Mouse (Mus musculus) lung, postnatal 0 days (tissue): ENCODE measurements around the gene Zfp266. TPM values are rescaled to one million over a fixed set of nuclear protein-coding genes. Genes with fewer than 3 reads are reported as not detected.

Experiments
- ATAC-seq: fragments of 200-750 bp; cut with Nextera tagmentation; 2 replicates; pipeline ENCODE4 v1.8.0; 2017; ENCODE audit warnings: moderate library complexity
- DNase-seq: peaks from one replicate; pipeline ENCODE4 v3.0.0-alpha.2; 2016; ENCODE audit warnings: low spot score
- H3K27ac ChIP-seq: fragments of 300-500 bp; sonication (generic); 2 replicates; pipeline ENCODE4 v1.5.1; 2014; ENCODE audit warnings: antibody characterized with exemption, mild to moderate bottlenecking, low read length, mixed read lengths
- H3K27me3 ChIP-seq: fragments of 300-500 bp; sonication (generic); replicated peaks from 2 replicates; pipeline ENCODE4 v1.6.1; 2014; ENCODE audit warnings: low read length, mixed read lengths; ENCODE audit not compliant: insufficient read depth
- H3K36me3 ChIP-seq: fragments of 300-500 bp; sonication (generic); 2 replicates; pipeline ENCODE4 v1.6.1; 2014; ENCODE audit warnings: low read length, mixed read lengths; ENCODE audit not compliant: insufficient read depth
- H3K4me1 ChIP-seq: fragments of 300-500 bp; sonication (generic); 2 replicates; pipeline ENCODE4 v1.6.1; 2014; ENCODE audit warnings: antibody characterized with exemption, low read depth, low read length, mixed read lengths; ENCODE audit not compliant: insufficient read depth
- H3K4me2 ChIP-seq: fragments of 300-500 bp; sonication (generic); replicated peaks from 2 replicates; pipeline ENCODE4 v1.6.1; 2014; ENCODE audit warnings: low read depth, mild to moderate bottlenecking, low read length, moderate library complexity, mixed read lengths
- H3K4me3 ChIP-seq: fragments of 300-500 bp; sonication (generic); 2 replicates; pipeline ENCODE4 v1.5.1; 2014; ENCODE audit warnings: low read depth, low read length
- H3K9ac ChIP-seq: fragments of 300-500 bp; sonication (generic); replicated peaks from 2 replicates; pipeline ENCODE4 v1.6.1; 2014; ENCODE audit warnings: low read depth, mild to moderate bottlenecking
- H3K9me3 ChIP-seq: fragments of 300-500 bp; sonication (generic); 2 replicates; pipeline ENCODE4 v1.6.1; 2016; ENCODE audit warnings: low read length, mixed read lengths
- CTCF ChIP-seq: IDR thresholded peaks from 2 replicates; pipeline ENCODE4 v1.5.1; 2016; ENCODE audit warnings: antibody characterized with exemption, mild to moderate bottlenecking
- EP300 ChIP-seq: IDR thresholded peaks from 2 replicates; pipeline ENCODE4 v1.6.1; 2016; ENCODE audit warnings: antibody characterized with exemption, mild to moderate bottlenecking, control low read depth
- WGBS: fragments of 180-500 bp; shearing (Covaris S2); extraction: QIAGEN DNeasy Blood & Tissue Kit; methylation state at CpG from one replicate; pipeline ENCODE4 v1.1.7; 2014; 5-methylcytosine and 5-hydroxymethylcytosine counted together
- polyA plus RNA-seq: library from polyadenylated mRNA; unstranded; fragments of >200 nt; fragmentation: Nextera tagmentation; extraction: Ambion mirVana; gene quantifications from 2 replicates; pipeline ENCODE4 v1.2.1, GENCODE M21; 2015

Gene Zfp266
- polyA plus RNA-seq, 1 experiment from 2014 or later = 63.8 TPM

DNA sequence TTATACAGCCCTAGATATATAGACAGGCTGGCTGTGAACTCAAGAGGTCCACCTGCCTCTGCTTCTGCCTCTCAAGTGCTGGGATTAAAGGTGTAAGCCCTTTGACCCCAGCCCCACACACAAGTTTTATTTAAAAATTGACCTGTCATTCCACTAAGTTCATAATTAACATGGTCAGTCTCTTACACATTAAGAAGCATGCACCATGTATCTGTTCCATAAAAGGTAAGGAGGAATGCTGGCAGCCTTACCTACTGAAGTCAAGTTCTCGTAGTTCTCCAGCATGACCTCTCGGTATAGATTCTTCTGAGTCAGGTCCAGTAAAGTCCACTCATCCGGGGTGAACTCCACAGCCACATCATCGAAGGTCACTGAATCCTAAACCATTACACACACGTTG is 16.4 kb downstream of the Zfp266 start:
- ATAC-seq = no peak
- WGBS = 86% methylated on average over 5 of the region's 5 CpGs
- Histone ChIP-seq H3K27me3 (no peaks in the 10 kb centered on the region), H3K27ac (no peak overlapping the region), H3K9ac (no peak overlapping the region), H3K36me3 (peaks cover 36% of the 10 kb centered on the region), H3K4me3 (no peak overlapping the region), H3K4me1 (no peaks in the 10 kb centered on the region), H3K9me3 (no peaks in the 10 kb centered on the region), H3K4me2 (no peak overlapping the region)
- TF ChIP-seq EP300 = no peak
- TF ChIP-seq CTCF = no peak
- DNase-seq = no peak

DNA sequence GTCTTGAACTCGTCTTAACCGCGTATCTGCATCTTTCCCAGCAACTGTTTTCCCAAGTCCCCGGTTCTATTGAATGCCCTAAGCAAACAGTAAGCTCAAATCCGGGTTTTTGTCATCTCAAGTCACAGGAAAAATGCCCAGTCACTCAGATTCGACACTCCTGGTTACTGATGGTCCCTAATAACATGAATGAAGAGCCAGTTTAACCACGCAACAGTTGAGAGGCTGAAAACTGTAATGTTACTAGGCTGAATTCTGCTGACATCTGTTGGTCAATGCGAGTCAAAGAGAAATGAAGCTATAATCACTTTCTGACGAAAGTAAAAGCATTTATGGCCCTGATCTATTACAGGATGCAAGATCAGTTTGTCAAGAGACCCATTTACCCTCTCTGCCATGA is 27.9 kb downstream of the Zfp266 start:
- no peak for TF ChIP-seq EP300
- TF ChIP-seq CTCF = peak; percentile 37
- peaks cover 5% of the 10 kb centered on the region; the same call in 1 of the 2 replicates for H3K4me1 ChIP-seq
- peaks cover 5% of the 10 kb centered on the region; the same call in 1 of the 2 replicates for H3K36me3 ChIP-seq
- H3K27me3 ChIP-seq = no peaks in the 10 kb centered on the region
- WGBS = 3% methylated on average over 9 of the region's 9 CpGs
- DNase-seq = peak; percentile 51
- no peaks in the 10 kb centered on the region for H3K9me3 ChIP-seq
- no peak for ATAC-seq
- H3K4me3 ChIP-seq = peak overlapping the region; percentile 95
- peak overlapping the region; percentile 90 for H3K9ac ChIP-seq
- peak overlapping the region; percentile 97 for H3K27ac ChIP-seq
- H3K4me2 ChIP-seq = peak overlapping the region; percentile 59

DNA sequence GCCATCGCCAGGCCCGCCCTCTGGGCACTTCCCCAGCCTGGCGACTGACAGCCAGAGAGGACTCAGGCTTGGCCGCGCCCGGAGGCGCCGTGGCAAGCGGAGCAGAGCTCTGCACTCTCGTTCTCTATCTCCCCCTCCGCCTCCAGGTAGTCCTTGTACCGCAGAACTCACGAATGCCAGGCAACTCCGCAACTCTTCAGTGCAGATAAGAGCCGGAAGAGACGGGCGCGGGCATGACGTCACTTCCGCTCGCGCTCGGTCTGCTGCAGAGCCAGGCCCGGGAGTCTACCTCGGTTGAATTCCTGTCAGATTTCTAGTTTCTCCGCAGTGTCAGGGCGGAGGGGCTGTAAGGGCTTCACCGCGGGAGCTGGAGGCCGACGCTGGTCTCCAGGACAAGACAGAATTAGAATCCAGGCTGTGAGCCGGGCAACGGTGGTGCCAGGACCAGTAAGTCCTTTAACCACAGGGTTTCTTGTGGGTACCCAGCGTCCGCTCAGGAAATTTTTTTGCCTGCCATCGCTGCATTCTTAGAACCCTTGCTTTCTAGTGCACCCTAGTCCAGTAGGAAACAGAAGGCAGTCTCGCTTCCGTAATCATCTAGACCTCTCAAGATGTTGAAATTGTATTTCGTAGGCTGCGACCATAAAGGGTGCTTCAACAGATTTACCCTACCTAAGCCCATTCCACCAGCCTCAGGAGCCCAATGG is 28.5 kb downstream of the Zfp266 start, which contains the start of gene Zfp426:
TSS of gene Zfp426 (minus strand) at position 220 of the 707 bp plus-strand sequence.
- Histone ChIP-seq H3K4me2 (peak within 1 kb of the TSS; percentile 59), H3K9ac (peak within 1 kb of the TSS; percentile 90), H3K4me1 (peaks cover 5% of the 10 kb centered on the region; the same call in 1 of the 2 replicates), H3K4me3 (peak within 1 kb of the TSS; percentile 95), H3K36me3 (peaks cover 3% of the 10 kb centered on the region; the same call in 1 of the 2 replicates), H3K27me3 (no peaks in the 10 kb centered on the region), H3K9me3 (no peaks in the 10 kb centered on the region), H3K27ac (peak within 1 kb of the TSS; percentile 97)
- DNase-seq (peak; percentile 96), ATAC-seq (peak; percentile 98)
- under 1% methylated on average over 40 of the region's 40 CpGs for WGBS
- TF ChIP-seq EP300 (peak; percentile 7; the same call in 1 of the 2 replicates), CTCF (no peak)

DNA sequence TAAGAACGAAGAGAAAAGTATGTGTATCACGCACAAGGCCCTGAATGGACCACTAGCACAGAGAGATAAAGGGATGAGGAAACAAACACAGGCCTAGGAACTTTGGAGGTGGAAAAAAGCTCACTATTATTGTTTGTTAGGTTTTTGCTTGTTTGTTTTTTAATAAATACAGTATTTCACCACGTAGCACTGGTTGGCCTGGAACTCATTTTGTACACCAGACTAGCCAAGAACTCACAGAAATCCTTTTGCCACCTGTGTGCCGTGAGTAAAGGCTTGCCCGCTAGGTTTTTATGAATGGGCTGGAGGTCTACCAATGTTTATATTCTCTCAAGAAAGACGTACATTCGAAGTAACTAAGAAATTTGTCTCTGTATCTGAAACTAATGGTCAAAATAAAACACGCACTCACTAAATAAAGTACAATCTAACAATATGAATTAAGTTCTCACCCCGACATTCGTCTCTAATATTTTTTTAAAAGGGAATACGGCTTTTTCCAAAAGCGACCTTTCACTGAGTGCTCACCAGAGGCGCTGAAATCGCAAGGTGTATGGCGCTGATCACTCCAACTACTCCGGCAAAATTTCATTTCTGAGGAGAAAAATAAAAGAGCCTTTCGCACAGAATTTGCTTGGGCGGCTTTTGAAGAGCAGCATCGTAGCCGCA is 29.2 kb downstream of the Zfp266 start:
- no peak for ATAC-seq
- H3K4me1 ChIP-seq = peaks cover 5% of the 10 kb centered on the region; the same call in 1 of the 2 replicates
- peak overlapping the region; percentile 59 for H3K4me2 ChIP-seq
- DNase-seq = no peak
- WGBS = 4% methylated on average over 20 of the region's 20 CpGs
- H3K27me3 ChIP-seq = no peaks in the 10 kb centered on the region
- H3K4me3 ChIP-seq = peak overlapping the region; percentile 95
- H3K36me3 ChIP-seq = no peaks in the 10 kb centered on the region
- H3K27ac ChIP-seq = peak overlapping the region; percentile 97
- H3K9me3 ChIP-seq = no peaks in the 10 kb centered on the region
- no peak for TF ChIP-seq CTCF
- TF ChIP-seq EP300 = no peak
- H3K9ac ChIP-seq = peak overlapping the region; percentile 90

GRCm38 (mm10) chr9:20489536-20489935 is 31.7 kb downstream of the Zfp266 start:
- DNase-seq (no peak), ATAC-seq (no peak)
- no peaks in the 10 kb centered on the region for H3K27me3 ChIP-seq
- H3K4me1 ChIP-seq = peaks cover 5% of the 10 kb centered on the region; the same call in 1 of the 2 replicates
- H3K36me3 ChIP-seq = 0 out of 2 replicates have a peak, but pooled peaks cover 4% of the 10 kb centered on the region
- no peak overlapping the region for H3K9ac ChIP-seq
- H3K4me2 ChIP-seq = no peak overlapping the region
- H3K9me3 ChIP-seq = no peaks in the 10 kb centered on the region
- TF ChIP-seq EP300 = no peak
- no peak for TF ChIP-seq CTCF
- no peak overlapping the region for H3K4me3 ChIP-seq
- no peak overlapping the region for H3K27ac ChIP-seq
- WGBS = 89% methylated on average over 5 of the region's 5 CpGs

- no peaks in the 10 kb centered on the region for H3K4me1 ChIP-seq
- no peak for DNase-seq
- TF ChIP-seq EP300 (no peak), CTCF (no peak)
- no peaks in the 10 kb centered on the region for H3K9me3 ChIP-seq
- no peak for ATAC-seq
- no peak overlapping the region for H3K4me3 ChIP-seq
- no peaks in the 10 kb centered on the region for H3K27me3 ChIP-seq
- H3K27ac ChIP-seq = no peak overlapping the region
- 94% methylated on average over 5 of the region's 5 CpGs for WGBS
- peaks cover 16% of the 10 kb centered on the region; the same call in 1 of the 2 replicates for H3K36me3 ChIP-seq
- H3K4me2 ChIP-seq = no peak overlapping the region
- no peak overlapping the region for H3K9ac ChIP-seq
Observed at GRCm38 (mm10) chr9:20479396-20479795, 41.8 kb downstream of the Zfp266 start.
